Mouse (Mus musculus) testis, adult 2 months (tissue): ENCODE measurements at regions not wholly inside any gene's neighbourhood (a gene's known extent, or its start where the extent isn't known, plus 50 kb on each side); places are given as distances from the start of the nearest gene placed in this dataset.

Experiments used
- H3K27ac ChIP-seq: fragments of 200-500 bp; 2 replicates; pipeline ENCODE4 v1.5.1; 2012; ENCODE audit warnings: low read depth, low read length; ENCODE audit not compliant: control insufficient read depth, insufficient read depth
- H3K27me3 ChIP-seq: fragments of 200-500 bp; 2 replicates; pipeline ENCODE4 v1.6.1; 2012; ENCODE audit warnings: mild to moderate bottlenecking, low read length, moderate library complexity; ENCODE audit not compliant: control insufficient read depth, insufficient read depth
- H3K36me3 ChIP-seq: fragments of 200-500 bp; 2 replicates; pipeline ENCODE4 v1.6.1; 2012; ENCODE audit warnings: mild to moderate bottlenecking, low read length; ENCODE audit not compliant: control insufficient read depth, insufficient read depth
- H3K4me1 ChIP-seq: fragments of 200-500 bp; 2 replicates; pipeline ENCODE4 v1.6.1; 2012; ENCODE audit warnings: low read length; ENCODE audit not compliant: control insufficient read depth, insufficient read depth
- H3K4me3 ChIP-seq: fragments of 200-500 bp; 2 replicates; pipeline ENCODE4 v1.5.1; 2012; ENCODE audit warnings: low read depth, mild to moderate bottlenecking, low read length, moderate library complexity, mixed read lengths; ENCODE audit not compliant: control insufficient read depth
- CTCF ChIP-seq: fragments of 200-500 bp; IDR thresholded peaks from 2 replicates; pipeline ENCODE4 v1.5.1; 2012; ENCODE audit warnings: low read depth, mild to moderate bottlenecking, inconsistent platforms, low read length, moderate library complexity; ENCODE audit not compliant: control insufficient read depth, insufficient read depth, insufficient replicate concordance
- POLR2A ChIP-seq: fragments of 200-500 bp; IDR thresholded peaks from 2 replicates; pipeline ENCODE4 v1.6.1; 2012; ENCODE audit warnings: low read depth, mild to moderate bottlenecking, inconsistent platforms, low read length, moderate library complexity; ENCODE audit not compliant: control insufficient read depth

GRCm38 (mm10) chr7:72519359-72520115 lies 213.1 kb upstream of the Mctp2 start:
- no peaks in the 10 kb centered on the region for H3K36me3 ChIP-seq
- no peaks in the 10 kb centered on the region for H3K4me1 ChIP-seq
- no peak overlapping the region for H3K27ac ChIP-seq
- H3K4me3 ChIP-seq = no peak overlapping the region
- TF ChIP-seq POLR2A = no peak
- no peaks in the 10 kb centered on the region for H3K27me3 ChIP-seq

- Histone ChIP-seq H3K27me3 (no peaks in the 10 kb centered on the region), H3K27ac (no peak overlapping the region), H3K4me1 (no peaks in the 10 kb centered on the region), H3K36me3 (no peaks in the 10 kb centered on the region), H3K4me3 (no peak overlapping the region)
- TF ChIP-seq POLR2A (no peak), CTCF (no peak)
These were observed 222.5 kb upstream of the Mctp2 start for GRCm38 (mm10) chr7:72528873-72529272.

DNA sequence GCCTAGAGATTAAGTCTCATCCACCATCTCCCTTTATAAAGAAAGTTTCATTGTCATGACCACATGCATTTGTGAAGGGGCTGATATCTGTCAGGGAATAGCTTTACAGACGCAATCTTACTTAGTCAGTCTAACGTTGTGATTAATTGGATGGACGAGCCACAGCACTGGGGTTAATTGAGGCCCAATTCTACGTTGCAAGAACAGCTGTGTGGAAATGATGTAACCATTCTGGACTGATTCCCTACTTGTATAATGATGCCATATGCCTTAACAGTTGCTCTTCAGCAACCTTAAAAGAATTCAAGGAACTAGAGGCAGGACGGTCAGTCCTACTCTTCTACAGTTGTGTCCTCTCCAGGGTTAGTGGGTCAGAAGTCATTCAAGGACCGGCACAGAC lies 231.9 kb upstream of the Mctp2 start:
- Histone ChIP-seq H3K36me3 (no peaks in the 10 kb centered on the region), H3K27ac (no peak overlapping the region), H3K4me3 (no peak overlapping the region), H3K27me3 (no peaks in the 10 kb centered on the region), H3K4me1 (no peaks in the 10 kb centered on the region)
- TF ChIP-seq POLR2A = no peak
- TF ChIP-seq CTCF = no peak

DNA sequence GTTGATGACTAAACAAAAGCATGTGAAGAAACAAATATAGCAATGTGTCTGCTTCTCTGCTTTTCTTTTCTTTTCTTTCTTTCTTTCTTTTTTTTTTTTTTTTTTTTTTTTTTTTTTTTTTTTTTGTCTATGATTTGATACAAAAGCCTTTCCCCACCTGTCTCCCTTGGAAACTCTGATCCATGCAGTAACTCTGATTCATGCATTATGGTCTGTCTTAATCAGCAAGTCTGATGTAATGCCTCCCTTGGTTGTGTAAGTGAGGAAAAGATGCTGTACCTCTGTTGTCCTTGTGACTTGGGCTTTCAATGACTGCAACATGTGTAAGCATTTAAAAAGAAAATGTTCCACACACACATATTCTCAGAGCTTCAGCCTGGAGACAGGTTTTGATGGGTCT lies 233.5 kb upstream of the Mctp2 start:
- Histone ChIP-seq H3K27ac (no peak overlapping the region), H3K36me3 (no peaks in the 10 kb centered on the region), H3K27me3 (no peaks in the 10 kb centered on the region), H3K4me1 (no peaks in the 10 kb centered on the region), H3K4me3 (no peak overlapping the region)
- TF ChIP-seq POLR2A (no peak), CTCF (no peak)

DNA sequence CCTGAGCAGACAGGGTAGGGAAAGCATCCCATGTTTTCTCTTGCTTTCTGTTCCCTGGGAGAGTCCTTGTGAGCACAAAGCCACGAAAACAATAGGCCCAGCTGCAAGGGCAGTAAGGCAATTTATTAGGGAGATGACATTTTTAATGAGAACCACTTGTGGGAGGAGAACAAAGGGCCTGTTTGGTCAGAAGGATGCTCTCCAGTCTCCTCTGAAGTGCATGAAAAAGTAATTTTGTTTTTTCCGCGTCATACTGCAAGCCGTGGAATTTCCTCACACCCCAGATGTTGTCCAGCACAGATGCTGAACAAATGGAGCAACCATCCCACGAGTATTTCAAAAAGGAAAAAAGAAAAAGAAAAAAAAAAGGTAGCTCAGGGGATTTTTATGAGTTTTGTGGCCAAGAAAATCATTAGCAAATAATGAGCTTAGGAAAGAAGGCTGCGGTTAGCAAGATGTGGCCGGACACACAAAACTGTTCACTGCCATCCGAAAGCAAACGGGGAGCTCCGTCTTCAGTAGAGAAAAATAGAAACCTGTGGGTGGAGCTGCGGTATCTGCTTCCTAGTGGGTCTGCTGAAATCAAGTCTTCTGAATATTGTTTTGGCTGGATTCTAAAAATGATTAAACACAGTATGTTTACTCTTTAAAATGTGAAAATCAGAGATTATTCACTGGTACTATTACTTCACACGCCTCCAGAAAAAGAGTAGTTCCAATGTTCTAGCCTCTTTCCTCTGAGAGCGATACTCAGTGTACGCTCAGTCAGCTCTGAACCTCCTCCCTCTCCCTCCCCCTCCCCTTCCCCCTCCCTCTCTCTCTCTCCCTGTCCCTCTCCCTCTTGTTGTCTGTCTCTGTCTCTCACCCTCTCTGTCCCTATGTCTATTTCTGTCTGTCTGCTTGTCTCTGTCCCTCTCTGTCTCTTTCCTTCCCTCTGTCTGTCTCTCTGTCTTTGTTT lies 235.4 kb upstream of the Mctp2 start:
- Histone ChIP-seq H3K4me3 (no peak overlapping the region), H3K27ac (no peak overlapping the region)

GRCm38 (mm10) chr7:72543501-72543900 lies 237.1 kb upstream of the Mctp2 start:
- Histone ChIP-seq H3K27ac (no peak overlapping the region), H3K4me1 (no peaks in the 10 kb centered on the region), H3K4me3 (no peak overlapping the region), H3K36me3 (no peaks in the 10 kb centered on the region), H3K27me3 (no peaks in the 10 kb centered on the region)
- TF ChIP-seq CTCF (no peak), POLR2A (no peak)

More for the DNA sequence above, 235.4 kb upstream of the Mctp2 start:
- Histone ChIP-seq H3K27me3 (no peaks in the 10 kb centered on the region), H3K4me1 (no peaks in the 10 kb centered on the region), H3K36me3 (no peaks in the 10 kb centered on the region)
- TF ChIP-seq CTCF = no peak
- TF ChIP-seq POLR2A = no peak

- Histone ChIP-seq H3K4me3 (no peak overlapping the region), H3K27me3 (no peaks in the 10 kb centered on the region), H3K4me1 (no peaks in the 10 kb centered on the region), H3K27ac (no peak overlapping the region), H3K36me3 (no peaks in the 10 kb centered on the region)
- no peak for TF ChIP-seq POLR2A
- no peak for TF ChIP-seq CTCF
These were observed 237.5 kb upstream of the Mctp2 start for GRCm38 (mm10) chr7:72543946-72544345.
